Mouse (Mus musculus): Measurements from ENCODE around the gene Pxdn.

Pxdn gene

GRCm38 (mm10) chr12:29953999-29954398, 16.6 kb downstream of the Pxdn start:
- DNase-seq (ENCODE audit: low read depth, low spot score): no peak

GRCm38 (mm10) chr12:29954464-29954863, 17.1 kb downstream of the Pxdn start:
- no peak for DNase-seq (ENCODE audit: low read depth, low spot score)

- no peak for DNase-seq (ENCODE audit: low read depth, low spot score)
Observed at GRCm38 (mm10) chr12:29956969-29957368, 19.6 kb downstream of the Pxdn start.

GRCm38 (mm10) chr12:29958637-29959036, 21.2 kb downstream of the Pxdn start:
- DNase-seq (ENCODE audit: low read depth, low spot score): no peak

- DNase-seq (ENCODE audit: low read depth, low spot score): no peak
Observed at GRCm38 (mm10) chr12:29961041-29961440, 23.6 kb downstream of the Pxdn start.

- no peak for DNase-seq (ENCODE audit: low read depth, low spot score)
Observed at GRCm38 (mm10) chr12:29965016-29965415, 27.6 kb downstream of the Pxdn start.

- no peak for DNase-seq (ENCODE audit: low read depth, low spot score)
Observed at GRCm38 (mm10) chr12:29971795-29972464, 34.5 kb downstream of the Pxdn start.

- DNase-seq (ENCODE audit: low read depth, low spot score): no peak
Observed at GRCm38 (mm10) chr12:29972533-29972932, 35.1 kb downstream of the Pxdn start.

GRCm38 (mm10) chr12:29980076-29980475, 42.7 kb downstream of the Pxdn start:
- DNase-seq (ENCODE audit: low read depth, low spot score): no peak

- no peak for DNase-seq (ENCODE audit: low read depth, low spot score)
Observed at GRCm38 (mm10) chr12:29981722-29982293, 44.4 kb downstream of the Pxdn start.

- DNase-seq (ENCODE audit: low read depth, low spot score): no peak
Observed at GRCm38 (mm10) chr12:29983190-29983589, 45.8 kb downstream of the Pxdn start.

- no peak for DNase-seq (ENCODE audit: low read depth, low spot score)
Observed at GRCm38 (mm10) chr12:29985126-29985525, 47.7 kb downstream of the Pxdn start.

- DNase-seq (ENCODE audit: low read depth, low spot score): no peak
Observed at GRCm38 (mm10) chr12:29986241-29986640, 48.8 kb downstream of the Pxdn start.

- DNase-seq (ENCODE audit: low read depth, low spot score): no peak
Observed at GRCm38 (mm10) chr12:29998895-29999294, 61.5 kb downstream of the Pxdn start.

GRCm38 (mm10) chr12:30001951-30002350, 64.5 kb downstream of the Pxdn start:
- no peak for DNase-seq (ENCODE audit: low read depth, low spot score)

GRCm38 (mm10) chr12:30003680-30004364, 66.4 kb downstream of the Pxdn start:
- DNase-seq (ENCODE audit: low read depth, low spot score): no peak

GRCm38 (mm10) chr12:30004365-30004723, 66.9 kb downstream of the Pxdn start:
- DNase-seq (ENCODE audit: low read depth, low spot score): no peak

GRCm38 (mm10) chr12:30006586-30006985, 69.2 kb downstream of the Pxdn start:
- DNase-seq (ENCODE audit: low read depth, low spot score): no peak

- DNase-seq (ENCODE audit: low read depth, low spot score): no peak
Observed at GRCm38 (mm10) chr12:30008741-30009140, 71.3 kb downstream of the Pxdn start.

- no peak for DNase-seq (ENCODE audit: low read depth, low spot score)
Observed at GRCm38 (mm10) chr12:30015501-30015900, 78.1 kb downstream of the Pxdn start.

- DNase-seq (ENCODE audit: low read depth, low spot score): no peak
Observed at GRCm38 (mm10) chr12:30017131-30017530, 79.7 kb downstream of the Pxdn start.

- DNase-seq (ENCODE audit: low read depth, low spot score): no peak
Observed at GRCm38 (mm10) chr12:30020447-30020846, 83.0 kb downstream of the Pxdn start.

GRCm38 (mm10) chr12:30023491-30023890, 86.1 kb downstream of the Pxdn start:
- DNase-seq (ENCODE audit: low read depth, low spot score): no peak
